Mouse (Mus musculus): Measurements from ENCODE around the gene Cdkn2c. TPM values are rescaled to one million over a fixed set of nuclear protein-coding genes. Genes with fewer than 3 reads are reported as not detected.

Gene Cdkn2c
- polyA plus RNA-seq, 2 experiments from 2014 or later = 26.3 to 28.6 TPM

- ATAC-seq = peak; percentile 48
Observed at GRCm38 (mm10) chr4:109657021-109657850, 9.8 kb downstream of the Cdkn2c start.

- ATAC-seq = no peak
Observed at GRCm38 (mm10) chr4:109656301-109656700, 10.7 kb downstream of the Cdkn2c start.

GRCm38 (mm10) chr4:109655738-109656137 lies 11.3 kb downstream of the Cdkn2c start:
- no peak for ATAC-seq

GRCm38 (mm10) chr4:109654701-109655100 lies 12.3 kb downstream of the Cdkn2c start:
- no peak for ATAC-seq

DNA sequence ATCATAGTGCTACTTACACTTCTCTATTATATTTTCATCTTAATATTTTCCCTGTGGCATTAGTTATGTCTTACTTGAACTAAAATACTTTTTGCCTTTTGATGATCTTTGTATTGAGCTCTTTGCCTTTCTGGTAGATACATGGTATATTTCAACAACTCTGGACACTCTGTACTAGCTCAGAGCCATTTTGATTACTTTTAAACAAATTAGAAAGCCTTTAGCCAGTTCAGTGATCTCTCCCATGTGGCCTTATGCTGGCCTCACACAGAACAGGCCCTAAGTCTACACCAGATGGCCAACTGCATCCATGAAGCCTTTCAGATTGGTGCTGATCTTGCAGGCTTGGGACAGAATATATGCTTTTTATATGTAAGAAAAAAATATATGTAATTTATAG lies 13.7 kb downstream of the Cdkn2c start:
- no peak for ATAC-seq

GRCm38 (mm10) chr4:109649331-109649730 lies 17.7 kb downstream of the Cdkn2c start:
- no peak for ATAC-seq

- ATAC-seq = no peak
Observed at GRCm38 (mm10) chr4:109647281-109647680, 19.7 kb downstream of the Cdkn2c start.

DNA sequence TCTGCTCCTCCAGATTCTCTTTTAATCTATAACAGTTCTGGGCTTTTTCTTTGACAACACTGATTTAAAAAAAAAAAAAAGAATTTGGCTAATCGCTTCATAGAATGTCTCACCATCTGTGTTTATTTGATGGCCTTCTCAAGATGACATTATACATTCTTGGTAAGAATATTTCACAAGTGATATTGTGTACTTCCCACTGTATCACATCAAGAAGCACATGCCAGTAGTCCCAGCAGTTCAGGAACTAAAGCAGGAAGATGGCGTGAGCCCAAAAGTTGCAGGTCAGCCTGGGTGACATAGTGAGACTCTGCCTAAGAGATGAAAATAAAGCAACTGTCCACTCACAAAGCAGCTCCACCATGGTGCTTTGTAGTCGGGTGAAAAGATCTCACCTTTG lies 25.5 kb downstream of the Cdkn2c start:
- no peak for ATAC-seq

- no peak for ATAC-seq
Observed at GRCm38 (mm10) chr4:109640141-109640540, 26.8 kb downstream of the Cdkn2c start.

GRCm38 (mm10) chr4:109639356-109639755 lies 27.6 kb downstream of the Cdkn2c start:
- no peak for ATAC-seq

- no peak for ATAC-seq
Observed at GRCm38 (mm10) chr4:109634971-109635370, 32.0 kb downstream of the Cdkn2c start.

DNA sequence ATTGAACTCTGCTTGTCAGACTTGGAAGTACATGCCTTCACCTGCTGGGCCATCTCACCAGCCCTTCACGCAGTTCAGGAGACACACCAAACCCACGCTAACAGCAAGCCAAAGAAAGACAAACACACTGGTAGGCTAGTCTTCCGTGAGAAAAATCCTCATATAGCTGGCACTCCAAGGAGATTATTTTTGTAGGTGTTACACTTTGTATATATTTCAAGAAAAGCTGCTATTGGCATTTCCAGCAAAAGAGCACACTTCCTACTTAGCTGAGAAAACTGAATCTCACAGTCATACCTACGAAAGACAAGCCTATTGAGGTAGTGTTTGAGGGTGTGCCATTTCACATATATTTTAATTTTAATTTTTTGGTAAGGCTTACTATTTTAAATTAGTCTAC lies 36.0 kb downstream of the Cdkn2c start:
- ATAC-seq = no peak

DNA sequence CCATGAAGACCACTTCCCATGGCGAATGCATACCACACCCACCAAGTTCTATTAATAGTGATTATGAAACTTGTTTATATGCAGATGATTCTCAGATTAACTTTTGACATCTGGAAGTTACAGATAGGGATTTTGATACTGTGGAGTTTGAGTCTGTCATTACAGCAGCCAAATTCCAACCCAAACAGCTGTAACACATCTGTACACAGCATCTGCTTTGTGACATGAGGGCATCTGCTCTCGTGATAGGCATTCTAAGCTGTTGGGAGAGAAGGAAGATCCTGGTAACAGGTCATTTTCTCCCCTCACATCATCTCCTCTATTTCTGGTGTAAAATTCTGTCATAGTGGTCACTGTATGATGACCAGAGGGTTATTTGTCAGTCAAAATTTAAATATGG lies 36.8 kb downstream of the Cdkn2c start:
- ATAC-seq = no peak

DNA sequence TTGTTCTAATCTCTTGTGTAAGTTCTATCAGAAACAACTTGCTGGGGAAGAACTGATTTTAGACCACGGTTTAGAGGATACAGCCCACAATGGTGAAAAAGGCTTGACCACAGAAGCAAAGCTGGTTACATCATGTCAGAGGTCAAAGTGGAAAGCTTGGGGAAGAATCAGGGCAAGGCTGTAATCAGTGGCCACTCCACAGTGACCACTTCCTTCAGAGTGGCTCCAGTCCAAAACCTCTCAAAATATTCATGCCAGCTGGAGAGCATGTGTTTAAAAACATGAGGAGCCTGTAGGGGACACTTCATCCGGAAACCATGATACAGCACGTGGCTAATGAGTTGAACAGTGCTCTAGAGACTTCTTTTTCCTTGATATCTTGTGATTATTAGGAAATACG lies 54.4 kb downstream of the Cdkn2c start:
- ATAC-seq = no peak

Other genes starting within 250 kb of the Cdkn2c start
- 1 to 10 TPM; 4.4 to 6.9 TPM for gene Rnf11, start 182.5 kb downstream of the Cdkn2c start, polyA plus RNA-seq (2017; shearing (Covaris generic))
- not detected for gene 4930522H14Rik, start 135.9 kb downstream of the Cdkn2c start, polyA plus RNA-seq (2017; shearing (Covaris generic))
- 1 to 10 TPM; 3.7 to 5.0 TPM for gene Faf1, start 9.4 kb upstream of the Cdkn2c start, polyA plus RNA-seq (2017; shearing (Covaris generic))